Mouse (Mus musculus) adrenal gland, postnatal 10 days (tissue): ENCODE results near the gene 4930404N11Rik. TPM values are rescaled to one million over a fixed set of nuclear protein-coding genes. Genes with fewer than 3 reads are reported as not detected.

ENCODE experiments used
- DNase-seq: peaks from one replicate; pipeline ENCODE4 v3.0.0; 2021; ENCODE audit warnings: mixed read lengths
- total RNA-seq, 2 experiments: library from RNA; stranded (reverse); gene quantifications; 2 replicates each; pipeline ENCODE4 v1.2.3; 2021

Gene 4930404N11Rik
- total RNA-seq, 2 experiments from 2014 or later = 1.1 to 2.3 TPM

GRCm38 (mm10) chr10:81328386-81328785, 37.2 kb downstream of the 4930404N11Rik start, which contains the start of gene Tbxa2r:
Tbxa2r (plus strand) TSS chr10:81328731.
- DNase-seq = peak; percentile 89

- DNase-seq = no peak
These were observed 37.7 kb downstream of the 4930404N11Rik start for GRCm38 (mm10) chr10:81327959-81328358.

GRCm38 (mm10) chr10:81326858-81327257, 38.8 kb downstream of the 4930404N11Rik start:
- peak; percentile 53 for DNase-seq

- no peak for DNase-seq
These were observed 39.8 kb downstream of the 4930404N11Rik start for GRCm38 (mm10) chr10:81325781-81326180.

DNA sequence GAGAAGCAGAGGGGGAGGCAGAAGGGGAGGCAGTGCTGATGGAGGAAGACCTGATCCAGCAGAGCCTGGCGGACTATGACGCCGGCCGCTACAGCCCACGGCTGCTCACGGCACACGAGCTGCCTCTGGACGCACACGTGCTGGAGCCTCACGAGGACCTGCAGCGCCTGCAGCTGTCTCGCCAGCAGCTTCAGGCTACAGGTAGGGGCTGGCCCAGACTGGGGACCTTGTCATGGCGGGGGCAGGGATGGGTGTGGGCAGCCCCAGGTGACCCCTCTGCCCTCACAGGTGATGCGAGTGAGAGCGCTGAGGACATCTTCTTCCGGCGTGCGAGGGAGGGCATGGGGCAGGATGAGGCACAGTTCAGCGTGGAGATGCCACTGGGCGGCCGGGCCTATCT, 40.4 kb downstream of the 4930404N11Rik start:
- no peak for DNase-seq

DNA sequence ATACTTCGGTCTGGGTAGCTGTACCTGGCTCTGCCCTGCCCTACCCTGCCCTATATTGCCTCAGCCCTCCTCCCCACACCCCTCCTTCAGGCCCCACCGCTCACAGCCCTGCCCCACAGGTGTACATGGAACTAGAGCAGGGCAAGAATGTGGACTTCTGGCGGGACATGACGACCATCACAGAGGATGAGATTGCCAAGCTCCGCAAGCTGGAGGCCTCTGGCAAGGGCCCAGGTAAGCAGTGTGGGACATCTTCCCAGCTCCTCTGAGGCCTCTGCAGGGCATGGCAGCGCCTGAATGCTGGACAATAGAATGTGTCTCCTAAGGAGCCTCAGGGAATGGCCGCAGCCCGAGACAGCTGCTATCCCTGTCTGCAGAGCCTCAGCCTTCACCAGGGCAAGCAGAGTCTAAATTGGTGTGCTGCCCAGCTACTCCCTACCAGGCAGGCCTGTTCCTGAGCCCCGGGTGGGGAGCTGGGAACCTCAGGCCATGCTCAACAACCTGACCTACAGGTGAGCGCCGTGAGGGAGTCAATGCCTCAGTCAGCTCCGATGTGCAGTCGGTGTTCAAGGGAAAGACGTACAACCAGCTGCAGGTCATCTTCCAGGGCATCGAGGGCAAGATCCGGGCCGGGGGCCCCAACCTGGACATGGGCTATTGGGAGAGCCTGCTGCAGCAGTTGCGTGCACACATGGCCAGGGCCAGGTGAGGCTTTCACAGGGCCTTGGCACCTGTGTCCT, 41.7 kb downstream of the 4930404N11Rik start:
- DNase-seq = no peak

- no peak for DNase-seq
These were observed 42.4 kb downstream of the 4930404N11Rik start for GRCm38 (mm10) chr10:81323141-81323775.

- DNase-seq = no peak
These were observed 43.2 kb downstream of the 4930404N11Rik start for GRCm38 (mm10) chr10:81322444-81322843.

DNA sequence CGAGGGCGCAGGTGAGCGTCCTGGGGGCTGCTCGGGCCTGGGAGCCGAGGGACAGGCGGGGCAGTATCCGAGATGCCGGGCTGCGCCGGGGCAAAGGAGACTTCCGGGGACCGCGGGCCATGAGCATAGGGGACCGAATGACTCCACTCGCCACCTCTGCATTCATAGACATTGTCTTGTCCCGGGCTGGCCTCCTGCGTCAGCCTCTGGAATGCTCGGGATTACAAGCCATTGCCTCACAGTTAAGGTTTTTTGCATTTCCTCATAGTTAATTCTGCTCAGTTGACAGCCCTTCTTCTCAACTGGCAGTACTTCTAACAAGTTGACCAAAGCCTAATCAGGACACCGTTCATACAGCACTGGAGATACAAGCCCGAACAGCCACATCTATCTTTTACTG, 44.2 kb downstream of the 4930404N11Rik start:
- DNase-seq = no peak

- DNase-seq = peak; percentile 99
These were observed 44.9 kb downstream of the 4930404N11Rik start, which contains the start of gene Cactin for GRCm38 (mm10) chr10:81320550-81321347. Cactin (plus strand) TSS chr10:81321103.

GRCm38 (mm10) chr10:81319741-81320549, 45.7 kb downstream of the 4930404N11Rik start:
- DNase-seq = peak; percentile 55

- peak; percentile 45 for DNase-seq
These were observed 46.3 kb downstream of the 4930404N11Rik start for GRCm38 (mm10) chr10:81319330-81319699.

DNA sequence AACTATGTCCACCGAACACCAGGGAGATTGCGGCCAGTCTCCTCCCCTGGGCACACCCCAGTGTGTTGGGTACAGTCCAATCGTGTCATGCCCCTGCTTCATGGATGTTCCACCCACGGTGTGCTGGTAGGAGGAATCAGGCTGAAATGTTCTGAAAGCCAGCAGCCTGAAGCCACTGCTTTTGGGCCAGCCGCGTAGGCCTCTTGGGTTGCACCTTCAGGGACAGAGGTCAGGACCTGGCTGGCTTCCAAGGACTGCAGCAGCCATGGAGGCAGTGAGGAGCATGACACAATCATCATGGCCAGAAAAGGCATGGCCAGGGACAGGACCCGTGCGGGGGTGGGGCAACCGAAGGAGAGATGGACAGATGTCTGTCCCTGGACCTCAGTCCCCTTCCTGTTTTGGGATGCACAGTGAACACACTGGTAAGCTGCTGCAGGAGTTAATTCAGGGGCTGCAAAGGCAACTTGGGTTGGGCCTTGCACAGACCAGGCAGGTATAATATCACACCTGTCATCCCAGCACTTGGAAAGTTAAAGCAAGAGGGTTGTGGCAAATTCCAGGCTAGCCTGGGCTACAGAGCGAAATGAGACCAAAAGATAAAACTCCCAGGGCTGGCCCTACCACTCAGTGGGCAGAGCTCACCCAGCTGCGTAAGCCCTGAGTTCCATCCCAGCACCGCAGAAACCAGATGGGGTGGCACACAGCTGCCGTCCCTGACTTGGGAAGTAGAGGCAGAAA, 46.9 kb downstream of the 4930404N11Rik start:
- peak; percentile 85 for DNase-seq

- peak; percentile 87 for DNase-seq
These were observed 48.3 kb downstream of the 4930404N11Rik start for GRCm38 (mm10) chr10:81317273-81317672.

DNA sequence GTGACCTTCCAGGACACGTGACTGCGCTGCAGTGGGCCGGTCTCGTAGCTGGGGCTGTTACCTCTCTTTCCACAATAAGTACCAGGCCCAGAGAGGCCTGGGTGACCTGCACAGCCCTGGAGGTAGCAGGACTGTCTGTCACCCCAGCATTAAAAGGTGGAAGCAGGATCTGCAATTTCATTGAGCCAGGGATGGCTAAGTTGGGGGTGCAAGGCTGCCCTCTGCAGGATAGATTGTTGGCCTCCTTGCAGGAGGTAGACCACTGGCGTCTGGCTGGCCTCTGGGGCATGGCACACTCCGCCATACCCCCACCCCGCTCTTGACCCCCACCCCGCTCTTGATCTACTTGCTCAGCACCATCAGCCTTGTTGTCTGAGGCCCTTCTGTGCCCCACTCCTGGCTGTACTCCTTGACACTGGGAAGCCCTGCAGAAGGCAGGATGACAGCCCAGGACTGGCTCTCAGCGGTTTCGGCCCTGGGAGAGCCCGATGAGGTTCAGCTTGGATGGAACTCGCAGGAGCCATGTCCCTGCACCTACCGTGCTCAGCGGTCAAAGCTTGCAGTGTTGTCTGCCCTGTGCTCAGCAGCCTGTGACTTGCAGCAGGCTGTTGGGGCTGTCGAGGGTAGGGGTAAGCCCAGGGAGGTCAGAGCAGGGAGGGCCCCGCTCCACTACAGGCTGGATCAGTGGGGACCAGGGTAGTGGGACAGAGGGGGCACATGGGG, 49.1 kb downstream of the 4930404N11Rik start:
- peak; percentile 62 for DNase-seq

DNA sequence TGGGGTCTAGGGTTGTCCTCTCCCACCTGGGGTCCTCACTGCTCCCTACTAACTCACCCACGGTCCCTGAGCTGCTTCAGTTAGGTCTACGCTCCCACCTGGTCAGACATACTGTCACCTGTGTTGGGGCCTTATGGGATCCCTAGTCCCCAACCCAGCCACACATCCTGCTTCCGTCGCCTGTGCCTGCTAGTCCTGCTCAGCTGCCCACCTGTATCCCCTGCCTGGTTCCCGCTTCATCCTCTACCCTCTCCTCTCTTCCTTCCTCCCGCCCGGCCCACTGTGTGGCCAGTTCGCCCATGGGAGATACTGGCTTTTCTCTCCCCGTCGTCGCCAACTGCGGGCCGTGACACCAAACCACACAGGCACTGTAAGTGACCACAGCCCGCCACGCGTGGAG, 50.0 kb downstream of the 4930404N11Rik start:
- DNase-seq = no peak

- DNase-seq = no peak
These were observed 51.4 kb downstream of the 4930404N11Rik start for GRCm38 (mm10) chr10:81314201-81314600.

DNA sequence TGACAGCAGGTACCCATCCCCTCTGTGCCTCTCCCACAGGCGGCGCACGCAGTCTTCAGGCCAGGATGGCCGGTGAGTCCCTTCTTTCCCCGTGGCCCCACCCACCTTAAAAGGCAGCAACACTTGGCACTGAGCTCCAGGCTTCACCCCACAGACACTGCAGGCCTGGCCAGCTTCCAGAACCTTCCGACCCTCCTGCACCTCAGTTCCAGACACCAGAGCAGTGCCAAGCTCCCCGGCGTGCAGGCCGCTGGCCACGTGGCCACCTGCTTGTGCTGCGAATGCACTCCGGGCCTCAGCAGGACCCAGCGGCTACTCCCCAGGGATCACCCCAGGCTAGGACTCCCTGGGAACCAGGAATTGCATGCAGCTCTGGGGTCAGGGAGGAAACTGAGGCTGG, 52.0 kb downstream of the 4930404N11Rik start:
- no peak for DNase-seq
